Mouse (Mus musculus) heart, postnatal 36 days (tissue): ENCODE data around the gene Slc22a14. TPM values are rescaled to one million over a fixed set of nuclear protein-coding genes. Genes with fewer than 3 reads are reported as not detected.
"Not testable (repeated sequence)": the region's sequence is repeated elsewhere in the genome, so short reads cannot be mapped to it uniquely, and the experiment has no call there.

Source experiments
- DNase-seq, 2 experiments: peaks; one replicate each; pipeline ENCODE4 v3.0.0; 2021 to 2022
- intact Hi-C: fragments of 180-260 bp; cut with DNase I; formaldehyde crosslinking; loops from one replicate; pipeline ENCODE4 v1.15.1; 2025
- total RNA-seq, 2 experiments: library from RNA; stranded (reverse); gene quantifications; 2 replicates each; pipeline ENCODE4 v1.2.3; 2021

The Slc22a14 gene
- total RNA-seq, 2 experiments from 2014 or later = 0.19 TPM; not detected in 1

- intact Hi-C loops = no loop called here
- no peak for DNase-seq
Measured at GRCm38 (mm10) chr9:119219667-119220066, 145.7 kb downstream of the Slc22a14 start.

DNA sequence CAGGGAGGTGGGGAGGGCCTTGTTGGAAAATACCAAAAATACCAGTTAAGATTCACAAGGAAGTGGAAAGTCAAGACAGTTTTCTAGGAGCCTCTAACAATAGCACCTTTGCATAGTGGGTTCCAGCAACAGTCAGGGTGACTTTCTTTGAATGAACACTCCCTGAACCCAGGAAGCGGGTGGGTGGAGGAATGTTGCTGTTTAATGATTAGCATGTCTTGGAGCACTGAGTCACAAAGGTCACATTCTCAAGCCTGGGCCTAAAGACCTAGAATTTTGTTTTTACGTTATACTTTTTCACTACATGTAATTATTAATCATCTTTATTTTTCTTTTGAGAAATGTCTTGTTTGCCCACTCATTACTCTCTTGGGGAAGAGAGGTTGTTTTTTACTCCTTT is 150.0 kb downstream of the Slc22a14 start:
- intact Hi-C loops = not testable (repeated sequence)

GRCm38 (mm10) chr9:119214601-119215000 is 150.8 kb downstream of the Slc22a14 start:
- intact Hi-C loops = no loop called here

More for the DNA sequence above, 150.0 kb downstream of the Slc22a14 start:
- DNase-seq = not testable (repeated sequence)

DNA sequence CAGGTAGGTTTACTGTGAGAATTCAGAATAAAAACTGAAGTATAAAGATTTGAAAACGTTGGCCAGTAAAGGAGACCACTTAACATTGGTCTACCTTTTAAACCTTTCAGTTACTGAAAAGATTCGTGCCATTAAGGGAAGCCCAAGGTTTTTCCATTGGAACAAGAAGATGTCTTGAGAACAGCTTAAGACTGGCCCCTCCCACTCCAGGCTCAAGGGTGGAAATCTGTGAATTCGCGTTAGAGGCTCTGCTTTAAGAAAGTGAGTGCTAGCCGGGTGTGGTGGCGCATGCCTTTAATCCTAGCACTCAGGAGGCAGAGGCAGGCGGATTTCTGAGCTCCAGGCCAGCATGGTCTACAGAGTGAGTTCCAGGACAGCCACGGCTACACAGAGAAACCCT is 152.4 kb downstream of the Slc22a14 start:
- intact Hi-C loops = no loop called here

More at GRCm38 (mm10) chr9:119214601-119215000, 150.8 kb downstream of the Slc22a14 start:
- DNase-seq = no peak

GRCm38 (mm10) chr9:119208998-119209397 is 156.4 kb downstream of the Slc22a14 start, which contains the start of gene Slc22a13:
Gene Slc22a13, minus strand, starts transcription at chr9:119209098.
- intact Hi-C loops = no loop called here
- DNase-seq = no peak

More for the DNA sequence above, 152.4 kb downstream of the Slc22a14 start:
- DNase-seq = no peak

- DNase-seq = no peak
- intact Hi-C loops = no loop called here
Measured at GRCm38 (mm10) chr9:119207113-119207512, 158.2 kb downstream of the Slc22a14 start.

- intact Hi-C loops = no loop called here
- no peak for DNase-seq
Measured at GRCm38 (mm10) chr9:119206666-119207065, 158.7 kb downstream of the Slc22a14 start.

GRCm38 (mm10) chr9:119205756-119206155 is 159.6 kb downstream of the Slc22a14 start:
- intact Hi-C loops = no loop called here
- no peak for DNase-seq

DNA sequence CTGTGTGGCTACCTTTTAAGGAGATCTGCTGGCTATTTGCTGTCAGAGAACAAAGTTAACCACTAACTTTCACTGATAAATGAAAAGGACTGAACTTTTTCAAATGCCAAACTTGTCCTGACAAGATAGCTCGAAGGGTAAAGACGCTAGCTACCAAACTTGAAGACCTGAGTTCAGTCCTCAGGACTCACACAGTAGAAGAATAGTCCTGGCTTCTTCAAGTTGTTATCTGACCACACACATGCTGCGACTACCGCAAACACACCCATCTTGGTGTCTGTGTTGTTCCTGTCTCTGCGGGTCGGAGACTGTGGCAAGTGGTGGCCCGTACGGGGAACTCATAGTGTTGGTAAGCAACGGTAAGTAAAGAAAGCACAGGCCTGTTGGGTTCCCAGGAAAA is 161.7 kb downstream of the Slc22a14 start:
- intact Hi-C loops = no loop called here
- DNase-seq = no peak

DNA sequence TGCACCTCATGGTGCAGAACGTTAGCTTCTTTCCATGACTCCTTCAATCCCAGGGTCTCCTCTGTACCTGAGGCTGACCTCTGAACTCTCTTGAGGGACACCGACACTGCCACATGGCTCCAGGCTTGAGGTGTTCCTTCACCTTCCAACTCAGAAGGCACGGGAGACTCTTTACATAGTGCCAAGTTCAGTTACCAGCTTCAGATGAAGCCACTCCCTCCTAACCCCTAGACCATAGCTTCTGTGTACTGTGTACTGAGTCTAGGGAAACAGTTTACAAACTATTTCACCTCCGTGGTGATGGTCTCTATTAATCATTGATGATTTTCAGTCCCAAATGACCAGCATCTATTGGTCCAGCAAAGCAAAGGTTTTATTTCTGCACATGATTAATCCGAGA is 163.7 kb downstream of the Slc22a14 start:
- DNase-seq = no peak
- intact Hi-C loops = no loop called here

DNA sequence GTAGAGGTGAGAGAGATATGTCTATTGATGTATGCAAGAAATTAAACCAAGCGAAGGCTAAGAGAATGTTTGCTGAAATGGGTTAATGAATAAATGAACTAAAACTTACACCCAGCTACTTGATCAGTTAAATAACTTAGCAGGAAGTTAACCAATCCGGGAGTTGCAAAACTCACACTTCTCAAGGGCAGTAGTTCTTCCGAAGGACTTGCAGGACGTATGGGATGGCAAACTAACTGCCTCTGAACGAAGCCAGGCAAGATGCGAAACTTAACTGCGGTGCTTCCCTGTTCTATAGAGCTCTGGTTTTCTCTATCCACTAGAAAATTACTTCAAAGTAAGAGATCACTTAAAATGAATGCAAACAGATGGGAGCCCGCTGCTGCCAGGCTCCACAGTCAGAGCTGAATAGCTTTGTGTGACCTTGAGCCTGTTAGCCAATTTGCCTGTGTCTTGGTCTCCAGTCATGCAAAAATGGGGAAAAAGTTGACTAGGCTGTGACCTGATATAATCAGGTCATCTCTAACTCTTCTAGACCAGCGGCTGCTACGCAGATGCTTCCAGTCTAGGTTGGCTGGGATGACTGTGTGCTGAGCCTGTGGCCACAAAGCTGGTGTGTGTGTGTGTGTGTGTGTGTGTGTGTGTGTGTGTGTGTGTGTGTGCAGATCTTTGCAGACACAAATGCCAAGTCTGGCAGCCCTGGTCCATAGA is 166.0 kb downstream of the Slc22a14 start:
- no peak for DNase-seq
- intact Hi-C loops = no loop called here

DNA sequence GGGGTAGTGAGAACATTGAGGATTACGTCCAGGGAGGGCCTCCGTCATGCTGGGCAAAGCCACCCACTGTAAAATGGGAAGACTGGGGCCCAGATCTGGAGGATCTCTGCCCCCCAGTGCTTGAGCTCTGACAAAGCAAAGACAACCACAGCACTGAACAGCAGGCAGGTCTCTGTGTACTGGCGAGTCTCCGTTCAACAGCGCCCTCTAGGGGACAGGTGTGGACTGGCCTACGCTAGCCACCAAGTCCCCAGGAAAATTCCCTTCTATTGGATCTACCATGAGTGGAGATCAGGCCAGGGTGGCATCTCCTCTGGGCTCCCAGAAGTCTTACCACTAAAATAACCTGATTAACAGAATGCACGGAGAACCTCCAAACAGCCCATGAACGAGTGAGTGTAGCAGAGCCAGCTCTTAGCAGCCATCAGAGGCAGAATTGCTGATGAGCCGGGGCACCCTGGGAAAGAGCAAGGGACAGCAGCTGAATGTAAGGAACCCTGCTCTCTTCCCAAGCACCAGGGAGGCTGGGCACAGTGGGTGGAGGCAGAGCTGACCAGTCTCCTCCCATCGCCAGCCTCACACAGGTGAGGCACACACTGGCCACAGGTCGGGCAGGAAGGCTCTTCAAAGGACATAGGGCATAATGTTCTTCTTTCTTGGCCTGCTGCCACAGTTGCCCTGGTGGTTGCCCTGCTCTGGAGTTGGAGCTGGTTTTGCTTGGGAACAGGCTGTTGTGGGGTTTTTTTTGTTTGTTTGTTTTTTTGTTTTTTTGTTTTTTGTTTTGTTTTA is 173.0 kb downstream of the Slc22a14 start:
- peak in 1 of 2 experiments; percentile 28 for DNase-seq
- intact Hi-C loops = no loop called here

DNA sequence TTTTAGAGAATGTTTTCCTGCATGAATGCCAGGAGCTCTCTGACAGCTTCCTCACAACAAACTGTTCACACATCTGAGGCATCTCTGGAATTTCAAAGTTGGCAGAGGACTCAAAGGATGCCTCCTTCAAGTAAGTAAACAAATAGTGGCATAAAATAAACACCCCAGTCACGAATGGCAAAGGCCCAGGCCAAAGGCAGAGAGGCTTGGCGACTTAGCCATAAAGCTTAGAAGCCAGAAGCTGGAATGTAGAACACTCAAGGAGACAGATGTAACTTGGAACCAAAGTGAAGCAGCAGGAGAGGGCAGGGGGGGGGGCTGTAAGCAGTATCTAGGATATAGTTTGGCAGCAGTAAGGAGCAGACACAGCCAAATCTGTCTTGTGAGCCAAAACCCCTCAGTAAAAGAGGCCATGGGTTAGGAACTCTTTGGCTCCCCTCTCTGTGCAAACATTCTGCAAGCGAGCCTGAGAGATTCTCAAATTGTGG is 184.1 kb downstream of the Slc22a14 start:
- intact Hi-C loops = no loop called here

DNA sequence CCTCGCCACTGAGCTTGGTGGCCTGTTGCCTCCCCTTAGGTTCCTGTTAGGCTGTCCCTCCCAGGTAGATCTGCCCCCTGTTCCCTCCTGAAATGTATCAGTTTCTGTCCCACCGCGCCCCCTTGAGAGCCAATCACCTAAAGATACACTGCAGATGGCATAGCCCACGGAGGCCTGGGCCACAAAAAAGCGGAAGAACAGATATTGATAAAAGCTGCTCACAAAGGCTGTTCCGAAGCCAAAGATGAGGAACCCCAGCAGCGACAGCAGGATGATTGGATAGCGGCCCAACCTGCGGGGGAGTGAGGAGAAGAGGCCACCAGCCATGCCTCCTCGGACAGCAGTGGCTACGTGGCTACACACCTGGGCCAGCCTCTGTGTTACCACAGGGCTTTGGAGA is 186.1 kb downstream of the Slc22a14 start:
- no peak for DNase-seq
- intact Hi-C loops = no loop called here

More for the DNA sequence above, 184.1 kb downstream of the Slc22a14 start:
- peak; percentile 14 to 28 for DNase-seq

DNA sequence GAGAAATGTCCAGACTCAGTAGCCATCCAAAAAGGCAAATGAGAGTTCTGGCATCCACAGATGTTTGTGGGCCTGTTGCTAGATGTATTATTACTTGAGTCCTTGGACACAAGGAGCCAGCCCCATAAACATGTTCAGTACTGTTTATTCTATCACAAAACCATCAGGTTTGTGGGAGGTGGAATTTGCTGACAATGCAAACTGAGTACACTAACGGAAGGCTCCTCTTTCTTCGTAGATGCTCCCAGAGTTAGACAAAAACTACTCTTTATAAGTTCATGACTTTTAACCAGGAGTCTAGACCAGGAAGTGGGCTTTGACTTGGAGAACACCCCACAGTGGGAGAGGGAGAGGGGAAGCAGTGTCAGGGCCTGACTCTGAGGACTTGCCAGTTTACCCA is 197.7 kb downstream of the Slc22a14 start:
- DNase-seq = no peak
- intact Hi-C loops = no loop called here

GRCm38 (mm10) chr9:119165548-119165947 is 199.8 kb downstream of the Slc22a14 start:
- no peak for DNase-seq
- intact Hi-C loops = no loop called here

DNA sequence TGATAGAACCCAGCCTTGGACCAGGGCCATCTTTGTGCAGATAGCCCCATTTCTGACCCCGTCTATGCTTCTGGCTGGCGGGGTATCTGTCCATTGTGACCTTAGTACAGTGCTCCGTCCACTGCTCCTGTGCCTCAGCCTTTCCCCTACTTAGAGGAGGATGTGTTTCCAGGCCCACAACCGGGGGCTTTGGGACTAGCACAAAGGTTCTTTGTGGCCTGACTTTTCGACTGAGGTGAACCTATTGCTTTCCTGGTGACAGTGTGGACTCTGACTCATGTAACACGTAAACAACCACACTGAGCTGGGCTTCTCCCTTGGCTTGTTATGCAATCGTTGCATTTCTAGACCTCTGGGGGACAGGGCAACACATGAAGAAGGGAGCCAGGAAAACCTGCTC is 200.6 kb downstream of the Slc22a14 start:
- DNase-seq = no peak
- intact Hi-C loops = no loop called here

GRCm38 (mm10) chr9:119160689-119161088 is 204.7 kb downstream of the Slc22a14 start:
- intact Hi-C loops = no loop called here
- DNase-seq = no peak

GRCm38 (mm10) chr9:119158861-119159260 is 206.5 kb downstream of the Slc22a14 start, which contains the start of gene Gm47289:
Gene Gm47289, plus strand, starts transcription at chr9:119159161.
- intact Hi-C loops = loop anchor here (5.0 to 10.0 kb wide), 2 partner anchors 116 to 273 kb away; no protein-coding TSS in a partner anchor
- no peak for DNase-seq

DNA sequence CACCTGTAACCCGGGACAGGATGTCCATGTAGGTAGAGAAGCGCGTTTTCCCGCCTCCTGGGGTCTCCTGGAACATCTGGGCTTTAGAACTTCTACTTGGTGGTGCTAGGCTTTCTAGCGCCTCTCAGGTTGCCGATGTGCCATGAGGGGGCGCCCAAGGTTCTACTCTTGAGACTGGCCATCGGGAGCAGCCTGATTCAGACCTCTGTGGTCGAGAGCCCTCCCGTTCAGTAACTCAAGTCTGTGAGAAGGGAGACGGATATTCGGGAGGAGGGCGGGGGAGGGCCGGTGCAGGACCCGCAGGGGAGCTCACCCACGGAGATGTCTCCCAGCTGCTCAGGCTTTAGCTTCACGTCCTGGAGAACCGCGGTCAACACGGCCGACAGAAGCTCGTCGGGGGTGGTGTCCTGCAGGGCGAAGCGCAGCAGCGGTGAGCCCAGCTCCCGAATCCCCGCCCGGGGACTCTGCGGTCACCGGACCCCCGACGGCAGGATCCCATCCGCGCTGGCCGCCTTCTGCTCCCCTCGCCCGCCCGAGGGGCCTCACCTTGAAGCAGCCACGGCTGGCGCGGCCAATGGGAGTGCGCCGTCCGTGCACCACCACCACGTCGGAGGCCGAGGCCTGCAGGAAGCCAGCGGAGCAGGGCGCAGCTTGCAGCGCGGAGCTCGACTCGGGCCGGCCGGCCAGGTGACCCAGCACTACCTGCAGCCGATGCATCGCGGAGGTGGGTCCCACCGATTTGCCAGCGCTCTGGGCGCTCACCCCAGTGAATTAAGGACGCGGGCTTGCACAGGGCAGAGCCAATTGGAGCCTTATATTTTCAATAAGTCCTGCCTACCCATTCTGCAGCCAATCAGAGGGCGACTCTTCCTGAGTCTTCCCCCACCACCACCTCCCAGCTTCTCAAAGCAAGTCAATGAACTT is 208.8 kb downstream of the Slc22a14 start, which contains the start of gene Acaa1b:
Gene Acaa1b, minus strand, starts transcription at position 816 of the 924 bp plus-strand sequence.
- peak; percentile 75 to 80 for DNase-seq

More for the DNA sequence above, 208.8 kb downstream of the Slc22a14 start, which contains the start of gene Acaa1b:
- intact Hi-C loops = loop anchor here (2.0 to 10.0 kb wide), 3 partner anchors 118 to 276 kb away; no protein-coding TSS in a partner anchor
